Mouse (Mus musculus): ENCODE data around the gene Galk2. TPM values are rescaled to one million over a fixed set of nuclear protein-coding genes. Genes with fewer than 3 reads are reported as not detected.

The Galk2 gene
- polyA plus RNA-seq, 1 experiment from 2014 or later, result 43.6 TPM

DNA sequence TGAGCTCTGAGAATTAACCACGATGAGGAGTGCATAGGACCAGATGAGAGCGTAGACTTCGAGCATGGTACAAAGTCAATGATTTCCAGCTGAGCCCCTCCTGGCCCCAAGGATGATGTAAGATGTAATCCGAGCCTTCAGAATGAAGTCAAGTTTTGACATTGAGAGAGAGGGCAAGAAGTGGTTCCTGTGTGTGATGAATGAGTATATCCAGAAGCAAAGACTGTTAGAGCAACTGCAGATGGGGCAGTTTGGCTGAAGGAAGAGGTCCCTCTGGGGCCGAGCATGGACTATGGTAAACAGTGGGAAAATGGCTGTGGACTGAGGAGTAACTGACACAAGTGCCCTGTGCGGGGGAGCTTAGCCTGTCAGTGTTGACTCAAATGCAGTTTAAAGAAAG, 114.3 kb downstream of the Galk2 start:
- Histone ChIP-seq H3K4me2 (no peak overlapping the region), H3K9me3 (no peaks in the 10 kb centered on the region), H3K4me3 (no peak overlapping the region), H3K9ac (no peak overlapping the region), H3K27ac (0 out of 2 replicates have a peak overlapping the region, but pooled peaks have one; percentile 3), H3K27me3 (no peaks in the 10 kb centered on the region), H3K4me1 (peaks cover 9% of the 10 kb centered on the region), H3K36me3 (no peaks in the 10 kb centered on the region)
- WGBS, result 40% methylated on average over 6 of the region's 6 CpGs
- no peak for ATAC-seq (ENCODE audit: insufficient number of reproducible peaks, low FRiP score, low TSS enrichment, low read depth)

DNA sequence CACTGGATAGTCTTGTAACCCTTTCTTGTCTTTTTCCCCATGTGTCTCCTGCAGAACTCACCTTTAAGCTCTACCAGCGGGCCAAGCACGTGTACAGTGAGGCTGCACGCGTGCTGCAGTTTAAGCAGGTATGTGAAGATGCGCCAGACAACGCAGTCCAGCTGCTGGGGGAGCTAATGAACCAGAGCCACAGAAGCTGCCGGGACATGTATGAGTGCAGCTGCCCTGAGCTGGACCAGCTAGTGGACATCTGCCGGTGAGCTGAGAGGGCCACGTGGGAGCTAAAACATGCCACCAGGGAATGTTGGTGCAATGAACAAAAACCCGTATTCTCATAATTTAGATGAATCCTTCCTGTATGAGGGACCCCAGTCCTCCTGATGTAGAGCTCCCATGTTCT, 116.3 kb downstream of the Galk2 start:
- Histone ChIP-seq H3K4me1 (peaks cover 9% of the 10 kb centered on the region), H3K36me3 (no peaks in the 10 kb centered on the region), H3K27me3 (no peaks in the 10 kb centered on the region), H3K9me3 (no peaks in the 10 kb centered on the region), H3K9ac (no peak overlapping the region), H3K27ac (no peak overlapping the region), H3K4me3 (no peak overlapping the region), H3K4me2 (no peak overlapping the region)
- ATAC-seq (ENCODE audit: insufficient number of reproducible peaks, low FRiP score, low TSS enrichment, low read depth), result no peak
- 90% methylated on average over 10 of the region's 10 CpGs for WGBS

DNA sequence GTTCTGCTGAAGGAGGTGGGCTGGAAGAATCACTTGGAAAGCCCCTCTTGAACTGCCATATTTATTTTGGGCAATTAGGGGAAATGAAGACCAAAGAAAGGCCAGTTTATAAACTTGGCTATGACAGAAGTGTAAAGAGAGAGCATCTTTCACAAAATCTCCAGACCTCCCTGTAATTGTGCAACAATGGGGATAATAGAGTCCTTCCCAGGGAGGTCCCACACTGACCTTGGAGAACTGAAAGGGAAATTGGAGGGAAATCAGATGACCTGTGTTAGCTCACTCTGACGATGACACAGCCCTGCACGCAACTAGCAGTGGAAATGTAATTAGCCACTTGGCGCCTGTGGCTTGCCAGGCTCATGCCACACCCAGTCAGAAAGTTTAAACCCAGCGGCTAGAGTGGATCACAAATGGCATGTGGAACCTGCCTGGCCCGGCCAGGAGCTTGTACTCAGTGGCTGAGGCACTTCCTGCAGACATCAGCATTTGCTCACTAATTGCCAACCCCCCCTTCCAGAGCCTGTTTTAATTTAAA, 117.0 kb downstream of the Galk2 start:
- Histone ChIP-seq H3K9ac (no peak overlapping the region), H3K27me3 (no peaks in the 10 kb centered on the region), H3K4me1 (peaks cover 9% of the 10 kb centered on the region), H3K4me2 (no peak overlapping the region), H3K4me3 (no peak overlapping the region), H3K27ac (no peak overlapping the region), H3K36me3 (no peaks in the 10 kb centered on the region), H3K9me3 (no peaks in the 10 kb centered on the region)
- WGBS, result 30% methylated on average over 5 of the region's 5 CpGs
- ATAC-seq (ENCODE audit: insufficient number of reproducible peaks, low FRiP score, low TSS enrichment, low read depth), result no peak

DNA sequence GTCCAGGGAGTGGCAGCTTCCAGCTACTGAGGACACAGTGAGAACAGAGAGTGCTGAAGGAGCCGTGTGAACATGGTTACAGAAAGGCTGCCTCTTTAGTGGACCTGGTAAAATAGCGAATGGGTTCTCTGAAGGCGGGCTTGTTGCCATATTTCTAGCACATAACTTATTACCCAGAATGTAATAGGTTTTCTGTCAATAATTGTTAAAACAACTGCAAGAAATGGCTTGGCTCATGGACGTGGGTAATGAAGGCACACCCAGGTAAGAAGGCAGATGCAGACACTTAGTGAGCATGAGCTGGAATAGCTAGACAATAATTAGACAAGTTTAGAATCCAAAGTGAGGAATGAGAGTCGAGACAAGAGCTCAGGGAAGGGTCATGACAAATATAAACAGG, 143.4 kb downstream of the Galk2 start:
- WGBS, result 68% methylated on average over 5 of the region's 5 CpGs
- no peak overlapping the region for H3K9ac ChIP-seq
- no peak overlapping the region for H3K27ac ChIP-seq
- no peaks in the 10 kb centered on the region for H3K36me3 ChIP-seq
- H3K4me2 ChIP-seq, result no peak overlapping the region
- no peak for ATAC-seq (ENCODE audit: insufficient number of reproducible peaks, low FRiP score, low TSS enrichment, low read depth)
- H3K27me3 ChIP-seq, result no peaks in the 10 kb centered on the region
- no peak overlapping the region for H3K4me3 ChIP-seq
- no peaks in the 10 kb centered on the region for H3K9me3 ChIP-seq
- H3K4me1 ChIP-seq, result no peaks in the 10 kb centered on the region

DNA sequence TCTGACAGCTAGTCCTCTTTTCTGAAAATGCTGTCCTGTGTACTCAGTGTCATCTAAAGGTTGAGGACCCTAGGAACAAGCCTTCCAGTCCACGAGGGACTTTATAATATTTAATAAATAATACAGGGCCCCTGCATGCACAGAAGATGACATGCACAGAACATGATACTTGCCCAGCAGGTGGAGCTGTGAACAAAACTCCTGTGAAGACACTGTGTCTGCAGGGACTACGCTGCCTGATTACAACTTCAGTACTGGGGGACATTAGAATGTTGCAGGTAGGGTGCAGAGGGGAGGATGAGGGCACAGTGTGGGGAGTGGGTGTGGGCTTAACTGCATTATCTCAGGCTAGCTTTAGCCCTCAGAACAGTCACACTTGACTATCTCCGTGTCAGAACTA, 147.2 kb downstream of the Galk2 start:
- Histone ChIP-seq H3K9me3 (no peaks in the 10 kb centered on the region), H3K36me3 (no peaks in the 10 kb centered on the region), H3K4me2 (no peak overlapping the region), H3K4me3 (no peak overlapping the region), H3K9ac (no peak overlapping the region), H3K27ac (no peak overlapping the region), H3K4me1 (no peaks in the 10 kb centered on the region), H3K27me3 (no peaks in the 10 kb centered on the region)
- no peak for ATAC-seq (ENCODE audit: insufficient number of reproducible peaks, low FRiP score, low TSS enrichment, low read depth)
- 48% methylated on average over 3 of the region's 3 CpGs for WGBS

DNA sequence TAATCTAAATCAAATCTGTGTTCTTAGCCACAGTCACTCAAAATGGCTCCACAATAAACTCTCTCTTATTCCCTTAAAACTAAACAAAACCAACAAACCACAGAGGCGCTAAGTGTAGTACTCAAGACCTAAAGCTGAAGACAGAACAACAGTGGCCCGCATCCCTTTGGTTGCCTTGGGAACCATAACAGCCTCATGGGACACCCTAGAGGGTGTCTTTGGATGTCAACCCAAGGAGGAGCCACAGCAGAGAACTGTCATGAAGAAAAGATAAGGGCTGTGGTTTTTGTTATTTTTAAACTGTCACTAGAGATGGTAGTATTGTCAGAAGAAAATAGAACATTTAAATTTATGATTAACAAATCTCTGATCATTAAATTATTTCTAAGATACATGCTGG, 147.8 kb downstream of the Galk2 start:
- Histone ChIP-seq H3K4me1 (no peaks in the 10 kb centered on the region), H3K9me3 (no peaks in the 10 kb centered on the region), H3K9ac (no peak overlapping the region), H3K27me3 (no peaks in the 10 kb centered on the region), H3K36me3 (no peaks in the 10 kb centered on the region), H3K4me3 (no peak overlapping the region), H3K27ac (no peak overlapping the region), H3K4me2 (no peak overlapping the region)
- no peak for ATAC-seq (ENCODE audit: insufficient number of reproducible peaks, low FRiP score, low TSS enrichment, low read depth)
- 73% methylated on average over 2 of the region's 2 CpGs for WGBS

DNA sequence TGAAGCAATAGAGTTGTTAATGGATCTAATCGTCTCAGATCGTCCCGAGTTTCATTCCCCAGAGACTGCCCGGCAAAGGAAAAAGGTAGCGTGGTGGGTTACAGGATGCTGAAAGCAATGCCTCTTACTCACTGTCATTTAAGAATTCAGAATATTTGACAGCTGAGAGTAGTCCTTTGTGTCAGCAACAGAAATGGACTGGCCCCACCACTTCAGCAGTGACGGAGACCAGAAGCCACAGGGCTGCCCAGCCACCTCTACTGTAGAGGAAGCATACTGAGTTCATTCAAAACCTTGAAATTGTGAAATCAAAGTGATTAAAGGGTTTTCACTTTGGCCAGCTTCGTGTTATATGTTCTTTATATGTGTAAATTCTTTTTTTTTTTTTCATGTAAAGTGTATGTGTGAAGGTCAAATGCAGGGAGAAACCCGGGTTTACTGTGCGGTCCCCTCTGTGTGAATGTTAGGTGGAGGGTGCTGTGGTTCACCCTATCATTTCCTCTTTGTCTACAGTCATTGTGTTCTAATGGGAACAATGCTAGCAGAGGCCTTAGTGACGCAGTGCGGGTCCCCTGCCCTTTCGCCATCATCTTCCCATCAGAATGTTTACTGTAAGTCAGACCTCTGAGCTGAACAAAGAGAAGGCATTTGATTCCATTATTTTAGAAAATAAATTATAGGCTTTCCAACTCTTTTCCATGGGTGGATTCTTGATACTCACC, 156.2 kb downstream of the Galk2 start:
- H3K9me3 ChIP-seq, result no peaks in the 10 kb centered on the region
- H3K9ac ChIP-seq, result no peak overlapping the region
- H3K4me1 ChIP-seq, result no peaks in the 10 kb centered on the region
- no peaks in the 10 kb centered on the region for H3K27me3 ChIP-seq
- WGBS, result 52% methylated on average over 12 of the region's 12 CpGs
- H3K36me3 ChIP-seq, result no peaks in the 10 kb centered on the region
- H3K4me3 ChIP-seq, result no peak overlapping the region
- ATAC-seq (ENCODE audit: insufficient number of reproducible peaks, low FRiP score, low TSS enrichment, low read depth), result no peak
- no peak overlapping the region for H3K27ac ChIP-seq
- no peak overlapping the region for H3K4me2 ChIP-seq

DNA sequence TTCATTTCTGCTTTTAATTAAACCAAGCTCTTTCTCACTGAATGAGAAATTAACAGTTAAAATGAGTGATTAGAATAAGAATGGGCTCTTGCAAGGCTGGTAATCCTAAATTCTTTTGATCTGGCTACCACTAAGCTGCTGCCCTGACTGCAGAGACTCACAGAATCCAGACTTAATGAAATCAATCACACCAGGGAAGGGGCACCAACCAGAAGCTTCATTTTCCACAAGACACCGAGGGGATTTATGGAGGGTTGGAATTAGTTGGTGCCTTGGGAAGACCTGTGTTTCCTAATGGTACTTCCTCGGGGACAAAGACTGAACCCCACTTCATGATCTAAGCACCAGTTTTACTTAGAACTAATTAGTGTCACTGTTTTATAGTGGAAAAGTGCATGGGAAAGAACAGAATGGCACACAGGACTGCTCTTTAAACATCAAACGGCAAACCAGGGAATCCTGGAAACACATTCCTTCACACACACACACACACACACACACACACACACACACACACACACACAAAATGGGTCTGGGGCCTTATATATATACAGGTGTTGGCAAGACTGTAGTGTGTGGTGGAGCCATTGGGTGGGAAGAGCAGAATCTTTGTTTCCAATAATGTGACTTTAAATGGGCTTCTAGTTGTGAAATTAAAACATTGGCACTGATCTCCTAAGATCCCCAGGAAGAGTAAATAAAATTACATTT, 157.0 kb downstream of the Galk2 start:
- no peaks in the 10 kb centered on the region for H3K9me3 ChIP-seq
- H3K27me3 ChIP-seq, result no peaks in the 10 kb centered on the region
- H3K4me2 ChIP-seq, result no peak overlapping the region
- H3K9ac ChIP-seq, result no peak overlapping the region
- H3K4me1 ChIP-seq, result no peaks in the 10 kb centered on the region
- no peak overlapping the region for H3K4me3 ChIP-seq
- WGBS, result 24% methylated on average over 3 of the region's 3 CpGs
- ATAC-seq (ENCODE audit: insufficient number of reproducible peaks, low FRiP score, low TSS enrichment, low read depth), result no peak
- H3K27ac ChIP-seq, result no peak overlapping the region
- H3K36me3 ChIP-seq, result no peaks in the 10 kb centered on the region

DNA sequence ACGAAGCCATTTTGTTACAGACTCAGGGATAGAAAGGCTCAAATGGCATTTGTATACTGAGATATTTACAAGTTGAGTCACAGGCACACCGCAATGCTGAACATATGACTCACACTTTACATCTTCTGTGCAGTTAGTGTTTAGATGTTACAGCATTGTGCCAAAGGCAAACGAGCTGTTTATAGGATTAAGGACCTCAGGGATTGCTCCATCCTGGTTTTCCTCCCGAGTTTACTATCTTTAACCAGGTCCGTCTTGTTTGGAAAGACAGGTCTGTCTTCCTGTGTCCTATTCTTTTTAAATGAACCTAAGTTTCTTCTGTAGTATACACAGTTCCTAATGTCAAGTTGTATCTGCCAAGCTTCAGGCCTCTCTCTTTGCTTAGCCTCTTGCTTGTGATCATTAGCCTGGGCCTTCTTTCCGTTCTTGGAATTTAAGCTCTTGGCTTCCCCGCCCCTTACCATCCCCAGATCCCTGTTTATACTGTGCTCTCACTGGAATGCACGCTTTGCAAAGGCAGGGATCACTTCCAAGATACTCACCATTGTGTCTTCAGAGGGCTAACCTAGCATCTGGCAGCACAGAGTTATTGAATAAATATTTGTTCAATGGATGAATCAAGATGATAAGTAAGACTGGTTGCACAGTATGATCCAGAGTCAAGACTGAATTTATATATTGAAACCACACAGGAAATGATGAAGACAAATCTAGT, 172.4 kb downstream of the Galk2 start:
- H3K4me1 ChIP-seq, result peaks cover 8% of the 10 kb centered on the region
- H3K4me3 ChIP-seq, result no peak overlapping the region
- no peaks in the 10 kb centered on the region for H3K36me3 ChIP-seq
- no peaks in the 10 kb centered on the region for H3K9me3 ChIP-seq
- no peak overlapping the region for H3K27ac ChIP-seq
- no peak for ATAC-seq (ENCODE audit: insufficient number of reproducible peaks, low FRiP score, low TSS enrichment, low read depth)
- 44% methylated on average over 8 of the region's 8 CpGs for WGBS
- no peak overlapping the region for H3K4me2 ChIP-seq
- H3K27me3 ChIP-seq, result no peaks in the 10 kb centered on the region
- no peak overlapping the region for H3K9ac ChIP-seq

DNA sequence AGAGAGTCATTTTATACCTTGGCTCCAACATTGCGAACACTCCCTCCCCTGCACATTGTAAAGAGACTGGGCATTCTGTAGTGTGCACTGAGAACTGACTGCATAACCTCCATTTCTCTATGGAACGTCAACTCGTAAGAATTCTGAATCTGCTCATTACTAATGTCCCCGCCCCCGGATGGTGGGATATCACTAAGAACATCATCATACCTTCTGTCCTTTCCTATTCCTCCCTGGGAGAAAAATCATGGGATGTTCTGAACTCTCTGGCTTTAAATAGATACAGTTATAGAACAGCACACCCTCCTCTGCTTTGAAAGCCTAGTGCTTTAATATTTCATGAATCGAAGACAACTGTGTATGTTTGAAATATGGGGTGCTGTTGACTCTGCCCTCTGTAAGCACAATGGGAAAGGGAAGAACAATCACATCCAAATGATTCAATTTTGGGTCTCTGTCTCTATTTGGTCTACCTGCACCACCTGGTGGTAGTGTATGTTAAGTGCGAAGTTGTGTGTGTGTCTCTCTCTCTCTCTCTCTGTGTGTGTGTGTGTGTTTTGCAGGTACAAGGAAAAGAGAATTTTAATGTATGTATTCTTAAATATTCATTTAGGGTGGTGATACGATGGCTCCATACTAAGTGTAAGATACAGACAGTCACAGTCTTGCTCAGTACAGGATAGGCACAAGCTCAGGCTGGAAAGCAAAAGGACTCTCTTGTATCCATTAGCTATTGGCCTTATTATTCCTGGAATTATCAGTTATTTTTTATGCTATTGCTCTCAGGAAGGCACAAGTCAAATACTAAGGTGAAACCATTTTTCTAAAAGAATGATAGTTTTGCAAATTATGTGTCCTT, 174.4 kb downstream of the Galk2 start:
- Histone ChIP-seq H3K4me2 (no peak overlapping the region), H3K9me3 (no peaks in the 10 kb centered on the region), H3K4me3 (no peak overlapping the region), H3K9ac (no peak overlapping the region), H3K36me3 (no peaks in the 10 kb centered on the region), H3K27me3 (no peaks in the 10 kb centered on the region), H3K27ac (no peak overlapping the region; the same call in 1 of the 2 replicates), H3K4me1 (peaks cover 8% of the 10 kb centered on the region)
- no peak for ATAC-seq (ENCODE audit: insufficient number of reproducible peaks, low FRiP score, low TSS enrichment, low read depth)
- 69% methylated on average over 8 of the region's 8 CpGs for WGBS
